Mouse (Mus musculus): ENCODE data around the gene Ddc. TPM values are rescaled to one million over a fixed set of nuclear protein-coding genes. Genes with fewer than 3 reads are reported as not detected.

The Ddc gene
- total and polyA plus RNA-seq, 3 experiments = 0.17 to 0.33 TPM; not detected in 1

GRCm38 (mm10) chr11:11833100-11833499 is 64.8 kb downstream of the Ddc start:
- Histone ChIP-seq H3K27me3 (replicated peaks) (no peaks in the 10 kb centered on the region), H3K27ac (ENCODE audit: insufficient read depth, low read depth) (no peak overlapping the region), H3K4me2 (ENCODE audit: insufficient read depth, low read depth, poor library complexity, severe bottlenecking) (no peak overlapping the region), H3K36me3 (replicated peaks in 1 of 2; ENCODE audit: control insufficient read depth in 1 of 2, insufficient read depth in 1 of 2, low read length in 1 of 2) (no peaks in the 10 kb centered on the region), H3K4me3 (replicated peaks in 1 of 3; ENCODE audit: low read depth in 2 of 3, low read length in 2 of 3, poor library complexity in 1 of 3) (no peak overlapping the region), H3K9ac (ENCODE audit: insufficient read depth, low read depth) (no peak overlapping the region), H3K4me1 (ENCODE audit: control insufficient read depth in 1 of 2, insufficient read depth in 2 of 2) (peaks cover 8 to 23% of the 10 kb centered on the region in 2 experiments; a peak in 3 of 4 replicates), H3K79me2 (replicated peaks; ENCODE audit: control insufficient read depth, extremely low read depth, insufficient read depth, poor library complexity, severe bottlenecking) (no peaks in the 10 kb centered on the region), H3K9me3 (replicated peaks; ENCODE audit: low read length) (no peaks in the 10 kb centered on the region)
- DNase-seq (ENCODE audit: extremely low read depth) = no peak
- in situ Hi-C loops (cut with MboI; ENCODE audit: low pct_ligation_motif_present, low pct_unique_long_range_greater_than_20kb, low sequenced_read_pairs) (no loop called here), dilution Hi-C loops (cut with MboI; ENCODE audit: extremely low pct_ligation_motif_present, extremely low pct_unique_long_range_greater_than_20kb, low sequenced_read_pairs) (no loop called here)
- TF ChIP-seq BHLHE40 (IDR thresholded peaks at IDR 0.05; ENCODE audit: low read depth, low read length) = peak; percentile 56
- TF ChIP-seq CTCF (conservative IDR thresholded peaks at IDR 0.05 in 1 of 2, IDR thresholded peaks at IDR 0.05 in 1 of 2; ENCODE audit: low read depth in 2 of 2, low read length in 2 of 2) = no peak

GRCm38 (mm10) chr11:11832755-11833084 is 65.2 kb downstream of the Ddc start:
- Histone ChIP-seq H3K9ac (ENCODE audit: insufficient read depth, low read depth) (no peak overlapping the region), H3K9me3 (replicated peaks; ENCODE audit: low read length) (no peaks in the 10 kb centered on the region), H3K36me3 (replicated peaks in 1 of 2; ENCODE audit: control insufficient read depth in 1 of 2, insufficient read depth in 1 of 2, low read length in 1 of 2) (no peaks in the 10 kb centered on the region), H3K4me2 (ENCODE audit: insufficient read depth, low read depth, poor library complexity, severe bottlenecking) (no peak overlapping the region), H3K27ac (ENCODE audit: insufficient read depth, low read depth) (no peak overlapping the region), H3K4me1 (ENCODE audit: control insufficient read depth in 1 of 2, insufficient read depth in 2 of 2) (peaks cover 8 to 26% of the 10 kb centered on the region in 2 experiments; a peak in 3 of 4 replicates), H3K4me3 (replicated peaks in 1 of 3; ENCODE audit: low read depth in 2 of 3, low read length in 2 of 3, poor library complexity in 1 of 3) (no peak overlapping the region), H3K79me2 (replicated peaks; ENCODE audit: control insufficient read depth, extremely low read depth, insufficient read depth, poor library complexity, severe bottlenecking) (no peaks in the 10 kb centered on the region), H3K27me3 (replicated peaks) (no peaks in the 10 kb centered on the region)
- no peak for TF ChIP-seq CTCF (conservative IDR thresholded peaks at IDR 0.05 in 1 of 2, IDR thresholded peaks at IDR 0.05 in 1 of 2; ENCODE audit: low read depth in 2 of 2, low read length in 2 of 2)
- no peak for TF ChIP-seq ETS1 (conservative IDR thresholded peaks at IDR 0.05; ENCODE audit: low read depth, low read length)
- no peak for TF ChIP-seq JUN (IDR thresholded peaks at IDR 0.05; ENCODE audit: insufficient read depth, low read depth, low read length)
- no peak for TF ChIP-seq PAX5 (IDR thresholded peaks at IDR 0.05; ENCODE audit: low read length)
- no peak for TF ChIP-seq TCF12 (IDR thresholded peaks at IDR 0.05; ENCODE audit: low read depth, low read length)
- TF ChIP-seq GABPA (IDR thresholded peaks at IDR 0.05; ENCODE audit: insufficient replicate concordance, low read depth, low read length) = no peak
- no peak for TF ChIP-seq USF2 (conservative IDR thresholded peaks at IDR 0.05; ENCODE audit: low read depth, low read length)
- TF ChIP-seq JUND (conservative IDR thresholded peaks at IDR 0.05; ENCODE audit: low read depth, low read length) = no peak
- TF ChIP-seq MYC (IDR thresholded peaks at IDR 0.05; ENCODE audit: low read depth, low read length) = no peak
- TF ChIP-seq USF1 (IDR thresholded peaks at IDR 0.05; ENCODE audit: low read depth, low read length) = no peak
- TF ChIP-seq KAT2A (IDR thresholded peaks at IDR 0.05; ENCODE audit: insufficient replicate concordance, low read length) = no peak
- DNase-seq (ENCODE audit: extremely low read depth) = no peak
- dilution Hi-C loops (cut with MboI; ENCODE audit: extremely low pct_ligation_motif_present, extremely low pct_unique_long_range_greater_than_20kb, low sequenced_read_pairs) = no loop called here
- in situ Hi-C loops (cut with MboI; ENCODE audit: low pct_ligation_motif_present, low pct_unique_long_range_greater_than_20kb, low sequenced_read_pairs) = no loop called here

All from CH12.LX (cell line).